Mouse (Mus musculus): ENCODE data around the gene Cryba1. TPM values are rescaled to one million over a fixed set of nuclear protein-coding genes. Genes with fewer than 3 reads are reported as not detected.
A peak's percentile ranks its signal among the peaks of the same experiment; 100 is the strongest.
"Not testable (repeated sequence)": the region's sequence is repeated elsewhere in the genome, so short reads cannot be mapped to it uniquely, and the experiment has no call there.

Cryba1 gene
- not detected for total RNA-seq (2022)

- DNase-seq, result no peak
Measured at GRCm38 (mm10) chr11:77725183-77725582, at the start of gene Cryba1. TSS of gene Cryba1 (minus strand) at chr11:77725283.

GRCm38 (mm10) chr11:77771879-77772713, 47.0 kb upstream of the Cryba1 start:
- DNase-seq, result no peak

- no peak for DNase-seq
Measured at GRCm38 (mm10) chr11:77770346-77770745, 45.3 kb upstream of the Cryba1 start.

- DNase-seq, result no peak
Measured at GRCm38 (mm10) chr11:77769496-77769895, 44.4 kb upstream of the Cryba1 start.

GRCm38 (mm10) chr11:77766351-77767001, 41.4 kb upstream of the Cryba1 start:
- no peak for DNase-seq

- no peak for DNase-seq
Measured at GRCm38 (mm10) chr11:77765459-77765777, 40.3 kb upstream of the Cryba1 start.

GRCm38 (mm10) chr11:77764694-77765458, 39.8 kb upstream of the Cryba1 start:
- DNase-seq, result no peak

GRCm38 (mm10) chr11:77763673-77764340, 38.7 kb upstream of the Cryba1 start:
- no peak for DNase-seq

GRCm38 (mm10) chr11:77762783-77763672, 37.9 kb upstream of the Cryba1 start, which contains the start of gene Myo18a:
TSS of gene Myo18a (plus strand) at chr11:77763246.
- no peak for DNase-seq

GRCm38 (mm10) chr11:77760031-77760430, 34.9 kb upstream of the Cryba1 start:
- no peak for DNase-seq

GRCm38 (mm10) chr11:77753469-77753868, 28.4 kb upstream of the Cryba1 start:
- DNase-seq, result no peak

- DNase-seq, result no peak
Measured at GRCm38 (mm10) chr11:77752525-77752924, 27.4 kb upstream of the Cryba1 start.

GRCm38 (mm10) chr11:77748996-77749395, 23.9 kb upstream of the Cryba1 start:
- no peak for DNase-seq

GRCm38 (mm10) chr11:77747103-77747502, 22.0 kb upstream of the Cryba1 start:
- DNase-seq, result not testable (repeated sequence)

GRCm38 (mm10) chr11:77746652-77747051, 21.6 kb upstream of the Cryba1 start:
- no peak for DNase-seq

GRCm38 (mm10) chr11:77743966-77744365, 18.9 kb upstream of the Cryba1 start:
- peak; percentile 25 for DNase-seq

- DNase-seq, result no peak
Measured at GRCm38 (mm10) chr11:77738555-77738954, 13.5 kb upstream of the Cryba1 start.

GRCm38 (mm10) chr11:77737289-77737688, 12.2 kb upstream of the Cryba1 start:
- DNase-seq, result peak; percentile 77

GRCm38 (mm10) chr11:77728587-77728986, 3.5 kb upstream of the Cryba1 start:
- DNase-seq, result peak; percentile 86

GRCm38 (mm10) chr11:77724766-77725165, 317 bp downstream of the Cryba1 start:
- DNase-seq, result no peak

- no peak for DNase-seq
Measured at GRCm38 (mm10) chr11:77721389-77721788, 3.7 kb downstream of the Cryba1 start.

- no peak for DNase-seq
Measured at GRCm38 (mm10) chr11:77719055-77719454, 6.0 kb downstream of the Cryba1 start.
